Mouse (Mus musculus) heart, embryonic 15.5 days (tissue): Measurements from ENCODE around the gene Wbp2nl. TPM values are rescaled to one million over a fixed set of nuclear protein-coding genes. Genes with fewer than 3 reads are reported as not detected.

Source experiments
- ATAC-seq: fragments of 200-750 bp; cut with Nextera tagmentation; replicated peaks from 2 replicates; pipeline ENCODE4 v1.8.0; 2017; ENCODE audit warnings: low read depth, moderate TSS enrichment; ENCODE audit not compliant: insufficient number of reproducible peaks, insufficient read depth, low FRiP score
- H3K27ac ChIP-seq: fragments of 300-500 bp; sonication (generic); 2 replicates; pipeline ENCODE4 v1.5.1; 2015; ENCODE audit warnings: mild to moderate bottlenecking, inconsistent platforms
- H3K27me3 ChIP-seq: fragments of 300-500 bp; sonication (generic); 2 replicates; pipeline ENCODE4 v1.6.1; 2015; ENCODE audit warnings: inconsistent platforms
- H3K36me3 ChIP-seq: fragments of 300-500 bp; sonication (generic); 2 replicates; pipeline ENCODE4 v1.6.1; 2015; ENCODE audit warnings: mild to moderate bottlenecking, inconsistent platforms
- H3K4me1 ChIP-seq: fragments of 300-500 bp; sonication (generic); replicated peaks from 2 replicates; pipeline ENCODE4 v1.6.1; 2015; ENCODE audit warnings: inconsistent platforms
- H3K4me2 ChIP-seq: fragments of 300-500 bp; sonication (generic); 2 replicates; pipeline ENCODE4 v1.6.1; 2015; ENCODE audit warnings: inconsistent platforms, mild to moderate bottlenecking, moderate library complexity
- H3K4me3 ChIP-seq: fragments of 300-500 bp; sonication (generic); 2 replicates; pipeline ENCODE4 v1.5.1; 2015; ENCODE audit warnings: mild to moderate bottlenecking, inconsistent platforms
- H3K9ac ChIP-seq: fragments of 300-500 bp; sonication (generic); 2 replicates; pipeline ENCODE4 v1.6.1; 2015; ENCODE audit warnings: mild to moderate bottlenecking, inconsistent platforms
- H3K9me3 ChIP-seq: fragments of 300-500 bp; sonication (generic); replicated peaks from 2 replicates; pipeline ENCODE4 v1.6.1; 2016; ENCODE audit warnings: inconsistent platforms
- WGBS: fragments of 180-500 bp; shearing (Covaris S2); methylation state at CpG from one replicate; pipeline ENCODE4 v1.1.7; 2015; ENCODE audit warnings: mixed read lengths; 5-methylcytosine and 5-hydroxymethylcytosine counted together
- polyA plus RNA-seq: library from polyadenylated mRNA; unstranded; fragments of >200 nt; fragmentation: Nextera tagmentation; extraction: Ambion mirVana; gene quantifications from 2 replicates; pipeline ENCODE4 v1.2.1, GENCODE M21; 2015

Gene Wbp2nl
- polyA plus RNA-seq, 1 experiment from 2014 or later, result 0.23 TPM

DNA sequence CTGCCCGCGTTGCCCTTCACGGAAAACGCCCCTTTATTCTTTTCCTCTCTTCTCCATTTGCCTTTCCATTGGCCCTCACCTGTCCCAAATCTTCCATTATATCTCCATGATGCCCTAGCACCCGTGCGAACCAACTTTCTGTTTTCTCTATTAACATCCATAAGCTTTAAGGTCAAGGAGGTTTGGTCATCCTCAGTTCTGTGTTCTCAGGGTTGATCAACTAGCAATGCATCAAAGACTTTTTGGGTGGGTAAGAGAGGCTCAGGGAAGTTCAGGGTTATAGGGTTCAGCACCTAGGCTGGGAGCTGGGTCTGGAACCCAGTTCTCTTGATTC is 24.2 kb upstream of the Wbp2nl start, which contains the start of gene Sept3:
TSS of gene Sept3 (plus strand) at position 301 of the 334 bp plus-strand sequence.
- Histone ChIP-seq H3K4me3 (peak within 1 kb of the TSS; percentile 58), H3K9me3 (no peaks in the 10 kb centered on the region), H3K4me1 (peaks cover 21% of the 10 kb centered on the region), H3K36me3 (no peaks in the 10 kb centered on the region), H3K27ac (no peak within 1 kb of the TSS), H3K27me3 (peaks cover 64% of the 10 kb centered on the region), H3K9ac (peak within 1 kb of the TSS; percentile 49), H3K4me2 (peak within 1 kb of the TSS; percentile 97)
- ATAC-seq, result no peak
- 27% methylated on average over 6 of the region's 6 CpGs for WGBS

DNA sequence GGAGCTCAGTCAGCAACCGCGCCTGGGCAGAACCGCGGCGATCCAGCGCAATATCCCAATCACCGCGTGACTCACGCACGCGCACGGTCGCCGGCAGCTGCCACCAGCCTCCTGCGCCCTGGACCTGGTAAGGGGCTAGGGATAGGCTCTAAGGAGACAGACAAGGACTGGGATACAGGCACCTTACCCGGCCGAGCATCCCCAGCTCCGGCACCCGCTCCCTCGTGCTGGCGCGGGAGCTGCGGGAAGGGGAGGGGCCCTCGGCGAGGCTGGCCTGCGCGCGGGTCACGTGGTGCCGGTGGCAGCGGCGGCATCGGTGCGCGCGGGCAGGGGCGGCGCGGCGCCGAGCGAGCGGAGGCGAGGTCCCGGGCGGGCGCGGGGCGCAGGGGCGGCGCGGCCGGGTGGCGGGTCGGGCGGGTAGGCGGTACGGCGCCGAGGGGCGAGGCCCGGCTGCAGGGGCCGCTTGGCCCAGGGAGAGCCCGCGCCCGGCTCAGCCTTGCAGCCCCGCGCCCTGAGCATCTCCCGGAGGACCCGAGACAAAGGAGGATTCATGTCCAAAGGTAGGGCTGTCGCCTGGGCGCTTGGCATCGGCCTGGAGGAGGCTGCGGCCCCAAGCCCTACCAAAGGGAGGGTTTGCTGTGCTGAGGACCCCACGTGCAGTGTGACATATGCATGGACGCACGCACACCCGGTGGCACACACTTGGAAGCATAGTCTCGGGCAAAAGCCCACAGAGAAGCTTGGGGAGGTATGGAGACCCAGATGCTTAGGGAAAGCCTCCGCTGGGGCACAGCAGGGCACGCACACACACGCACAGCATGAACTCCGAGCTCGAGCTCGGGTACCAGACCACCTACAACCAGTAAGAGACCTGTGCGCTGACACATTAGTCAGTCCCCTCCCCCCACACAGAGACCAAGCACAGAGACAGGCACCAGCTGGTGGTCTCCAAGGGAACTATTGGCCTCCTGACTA is 23.5 kb upstream of the Wbp2nl start:
- peak overlapping the region; percentile 49 for H3K9ac ChIP-seq
- WGBS, result under 1% methylated on average over 85 of the region's 86 CpGs
- peak; percentile 47; the same call in 1 of the 2 replicates for ATAC-seq
- no peak overlapping the region for H3K27ac ChIP-seq
- no peaks in the 10 kb centered on the region for H3K9me3 ChIP-seq
- no peaks in the 10 kb centered on the region for H3K36me3 ChIP-seq
- peak overlapping the region; percentile 58 for H3K4me3 ChIP-seq
- peaks cover 64% of the 10 kb centered on the region for H3K27me3 ChIP-seq
- H3K4me2 ChIP-seq, result peak overlapping the region; percentile 97
- H3K4me1 ChIP-seq, result peaks cover 23% of the 10 kb centered on the region

DNA sequence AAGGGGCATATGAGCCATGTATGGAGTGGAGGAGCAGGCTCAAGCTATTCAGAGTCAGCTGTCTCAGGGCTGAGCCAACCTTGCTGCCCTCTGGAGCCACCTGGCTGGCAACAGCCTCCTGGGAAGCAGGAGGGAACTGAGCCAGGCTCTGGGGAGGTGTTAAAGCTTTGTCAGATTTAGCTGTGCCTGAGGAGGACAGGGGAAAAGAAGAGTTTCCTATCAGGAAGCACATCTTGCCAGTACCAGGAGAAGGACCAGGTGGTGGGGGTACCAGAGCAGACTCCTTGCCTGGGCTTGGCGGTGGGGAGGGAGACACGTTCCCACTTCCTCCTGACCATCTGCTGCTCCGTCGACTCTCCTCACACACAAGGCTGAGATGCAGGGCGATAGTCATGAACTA is 21.2 kb upstream of the Wbp2nl start:
- Histone ChIP-seq H3K27ac (no peak overlapping the region), H3K9ac (no peak overlapping the region), H3K4me3 (no peak overlapping the region), H3K27me3 (peaks cover 50% of the 10 kb centered on the region), H3K9me3 (no peaks in the 10 kb centered on the region), H3K36me3 (no peaks in the 10 kb centered on the region), H3K4me1 (peaks cover 20% of the 10 kb centered on the region), H3K4me2 (no peak overlapping the region)
- WGBS, result 63% methylated on average over 5 of the region's 5 CpGs
- ATAC-seq, result no peak

DNA sequence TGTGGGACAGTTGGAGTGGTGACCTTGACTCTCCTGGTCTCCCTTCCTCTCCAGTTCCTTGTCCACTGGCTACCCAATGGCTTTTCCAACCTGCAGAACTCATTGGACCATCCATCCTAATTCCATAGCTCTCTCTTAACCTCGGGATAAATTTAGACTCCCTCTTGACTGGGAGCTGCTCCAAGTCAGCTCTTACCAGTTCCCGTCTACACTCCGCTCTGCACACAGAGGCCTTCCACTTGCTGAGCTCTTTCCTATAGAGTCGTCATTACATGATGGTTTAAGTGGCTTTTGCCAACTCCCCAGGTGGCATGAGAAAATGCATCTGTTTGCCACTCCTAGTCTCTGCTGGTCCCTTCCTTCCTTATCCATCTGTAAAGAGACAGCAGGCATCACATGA is 18.1 kb upstream of the Wbp2nl start:
- peak; percentile 67 for ATAC-seq
- Histone ChIP-seq H3K4me1 (peaks cover 10% of the 10 kb centered on the region), H3K27me3 (peaks cover 22% of the 10 kb centered on the region), H3K27ac (peak overlapping the region; percentile 60), H3K4me3 (no peak overlapping the region), H3K36me3 (no peaks in the 10 kb centered on the region), H3K9me3 (no peaks in the 10 kb centered on the region), H3K9ac (no peak overlapping the region), H3K4me2 (no peak overlapping the region)
- WGBS, result 40% methylated on average over 4 of the region's 4 CpGs

DNA sequence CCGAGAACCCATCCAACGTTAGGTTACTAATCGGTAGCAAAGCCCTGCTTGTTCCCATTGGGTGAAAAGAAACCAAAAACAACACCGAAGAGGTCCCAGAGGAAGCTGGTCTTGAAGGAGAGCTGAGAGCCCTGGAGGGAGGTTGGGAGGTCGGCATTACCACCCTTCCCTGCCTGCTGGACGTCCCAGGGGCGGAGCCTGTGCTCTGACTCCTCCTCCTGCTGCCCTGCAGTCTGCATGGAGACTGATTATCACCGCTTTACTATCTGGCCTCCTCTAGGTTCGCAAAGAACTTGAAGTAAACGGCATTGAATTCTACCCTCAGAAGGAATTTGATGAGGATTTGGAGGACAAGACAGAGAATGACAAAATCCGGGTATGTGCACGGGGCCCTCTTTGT is 12.6 kb upstream of the Wbp2nl start:
- 50% methylated on average over 12 of the region's 12 CpGs for WGBS
- H3K27me3 ChIP-seq, result no peaks in the 10 kb centered on the region
- ATAC-seq, result no peak
- no peaks in the 10 kb centered on the region for H3K9me3 ChIP-seq
- H3K4me2 ChIP-seq, result no peak overlapping the region
- H3K9ac ChIP-seq, result no peak overlapping the region
- no peak overlapping the region for H3K27ac ChIP-seq
- H3K4me1 ChIP-seq, result no peaks in the 10 kb centered on the region
- H3K4me3 ChIP-seq, result no peak overlapping the region
- no peaks in the 10 kb centered on the region for H3K36me3 ChIP-seq

DNA sequence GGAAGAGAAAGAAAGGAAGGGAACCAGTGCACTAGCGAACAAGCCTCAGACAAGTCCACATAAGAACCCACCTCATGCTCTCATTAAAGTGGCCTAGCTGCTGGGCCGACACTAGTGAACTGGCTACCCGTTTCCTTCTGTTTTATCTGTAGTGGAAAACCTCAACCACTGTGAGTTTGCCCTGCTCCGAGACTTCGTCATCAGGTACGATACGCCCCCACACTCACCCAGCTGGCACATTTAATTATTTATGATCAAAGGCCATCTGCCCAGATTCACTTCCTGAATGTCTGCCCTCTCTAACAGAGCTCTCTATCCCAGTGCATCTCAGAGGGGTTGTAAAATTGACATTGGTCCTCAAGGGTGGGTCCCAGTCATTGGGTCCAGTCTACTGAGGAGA is 8.5 kb upstream of the Wbp2nl start:
- no peak overlapping the region for H3K4me2 ChIP-seq
- H3K4me3 ChIP-seq, result no peak overlapping the region
- H3K27ac ChIP-seq, result no peak overlapping the region
- H3K9ac ChIP-seq, result no peak overlapping the region
- no peaks in the 10 kb centered on the region for H3K27me3 ChIP-seq
- 76% methylated on average over 7 of the region's 7 CpGs for WGBS
- H3K4me1 ChIP-seq, result peaks cover 14% of the 10 kb centered on the region
- no peaks in the 10 kb centered on the region for H3K36me3 ChIP-seq
- ATAC-seq, result no peak
- H3K9me3 ChIP-seq, result no peaks in the 10 kb centered on the region

DNA sequence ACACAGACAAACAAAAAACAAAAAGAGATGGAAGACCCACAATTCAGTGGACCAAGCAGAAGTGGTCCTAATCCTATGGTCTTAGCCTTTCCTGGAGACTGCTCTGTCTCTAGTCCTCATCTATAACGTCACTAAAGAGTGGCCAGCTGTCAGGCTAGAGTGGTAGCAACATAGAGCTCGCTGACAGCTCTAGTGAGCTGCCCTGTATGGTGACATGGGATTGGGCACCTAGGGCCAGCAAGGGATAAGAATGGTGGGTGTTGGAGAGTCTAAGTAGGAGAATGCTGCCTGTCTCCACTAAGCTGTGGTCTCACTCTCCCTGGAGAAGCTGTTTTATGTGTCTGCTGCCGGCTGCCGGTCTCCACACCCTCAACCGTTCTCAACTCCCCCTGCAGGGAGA is 5.9 kb upstream of the Wbp2nl start:
- Histone ChIP-seq H3K4me1 (peaks cover 14% of the 10 kb centered on the region), H3K4me2 (peak overlapping the region; percentile 49), H3K4me3 (no peak overlapping the region), H3K9me3 (no peaks in the 10 kb centered on the region), H3K9ac (no peak overlapping the region), H3K36me3 (no peaks in the 10 kb centered on the region), H3K27ac (no peak overlapping the region), H3K27me3 (no peaks in the 10 kb centered on the region)
- WGBS, result 21% methylated on average over 5 of the region's 5 CpGs
- peak; percentile 14; the same call in 1 of the 2 replicates for ATAC-seq

DNA sequence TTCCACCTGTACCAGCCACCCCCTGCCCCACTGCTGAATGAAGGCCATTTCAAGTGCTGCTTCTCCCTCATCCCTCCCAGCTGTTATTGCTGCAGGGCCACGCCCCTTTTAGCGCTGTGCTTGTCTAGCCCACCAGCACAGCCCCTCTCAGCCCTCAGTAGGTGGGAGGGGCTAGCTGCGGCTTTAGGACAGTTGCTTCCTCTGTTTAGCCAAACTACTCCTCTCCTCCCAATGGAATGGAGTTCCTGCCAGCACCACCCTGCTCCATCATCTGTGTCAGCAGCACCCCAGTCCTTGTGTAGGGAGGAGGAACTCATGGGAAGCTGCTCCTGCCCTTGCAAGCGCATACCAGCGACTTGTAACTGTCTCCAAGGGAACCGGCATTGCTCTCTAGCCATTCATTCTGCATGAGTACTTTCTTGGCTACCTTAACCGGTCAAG is 5.5 kb upstream of the Wbp2nl start:
- 11% methylated on average over 7 of the region's 7 CpGs for WGBS
- Histone ChIP-seq H3K4me3 (0 out of 2 replicates have a peak overlapping the region, but pooled peaks have one; percentile 7), H3K27me3 (no peaks in the 10 kb centered on the region), H3K4me2 (peak overlapping the region; percentile 49), H3K9ac (no peak overlapping the region), H3K36me3 (no peaks in the 10 kb centered on the region), H3K4me1 (peaks cover 14% of the 10 kb centered on the region), H3K27ac (no peak overlapping the region), H3K9me3 (no peaks in the 10 kb centered on the region)
- ATAC-seq, result 0 out of 2 replicates have a peak, but pooled peaks have one; percentile 35

DNA sequence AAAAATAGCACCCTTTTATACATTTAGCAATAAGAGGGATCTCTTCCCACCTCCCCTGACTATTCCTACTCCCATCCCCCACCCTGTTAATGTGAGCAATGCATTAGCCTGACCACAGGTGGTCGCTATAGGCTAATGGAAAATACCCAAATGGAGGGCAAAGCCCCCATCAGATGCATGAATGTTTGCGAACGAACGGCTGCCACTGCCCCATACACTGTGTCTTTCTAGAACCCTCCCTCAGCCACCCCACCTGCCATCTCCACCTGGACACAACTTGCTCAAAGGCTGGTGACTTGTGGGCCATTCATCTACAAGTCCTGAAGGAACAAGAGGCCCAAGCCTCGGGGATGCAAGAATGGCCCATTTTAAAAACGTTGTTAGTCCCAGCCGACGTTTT is 4.7 kb upstream of the Wbp2nl start:
- Histone ChIP-seq H3K9me3 (no peaks in the 10 kb centered on the region), H3K4me2 (no peak overlapping the region), H3K27me3 (no peaks in the 10 kb centered on the region), H3K4me3 (no peak overlapping the region), H3K4me1 (peaks cover 18% of the 10 kb centered on the region), H3K9ac (no peak overlapping the region), H3K36me3 (no peaks in the 10 kb centered on the region), H3K27ac (no peak overlapping the region)
- ATAC-seq, result no peak
- WGBS, result 46% methylated on average over 8 of the region's 8 CpGs

DNA sequence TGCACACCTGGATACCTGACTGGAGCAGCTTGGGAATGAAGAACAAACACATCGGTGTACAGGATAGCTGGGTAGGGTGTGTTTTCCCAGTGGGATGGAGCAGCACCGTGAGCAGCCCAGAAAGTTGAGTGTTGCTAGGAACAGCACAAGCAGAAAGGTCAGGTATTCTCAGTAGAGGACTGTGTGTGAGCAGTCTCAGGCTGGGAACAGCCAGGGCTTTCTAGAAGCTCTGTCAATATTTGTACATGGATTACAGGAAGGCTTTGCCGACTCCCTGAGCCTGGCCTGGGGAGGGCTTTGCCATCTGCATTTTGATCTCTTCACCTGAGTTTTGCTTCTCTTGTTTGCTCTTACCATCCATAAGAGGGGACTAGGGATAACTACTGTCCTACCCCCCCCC is 8.4 kb downstream of the Wbp2nl start:
- H3K27me3 ChIP-seq, result no peaks in the 10 kb centered on the region
- 77% methylated on average over 3 of the region's 3 CpGs for WGBS
- H3K4me1 ChIP-seq, result no peaks in the 10 kb centered on the region
- H3K4me2 ChIP-seq, result no peak overlapping the region
- H3K4me3 ChIP-seq, result no peak overlapping the region
- H3K36me3 ChIP-seq, result no peaks in the 10 kb centered on the region
- ATAC-seq, result no peak
- H3K9ac ChIP-seq, result no peak overlapping the region
- no peaks in the 10 kb centered on the region for H3K9me3 ChIP-seq
- H3K27ac ChIP-seq, result no peak overlapping the region

DNA sequence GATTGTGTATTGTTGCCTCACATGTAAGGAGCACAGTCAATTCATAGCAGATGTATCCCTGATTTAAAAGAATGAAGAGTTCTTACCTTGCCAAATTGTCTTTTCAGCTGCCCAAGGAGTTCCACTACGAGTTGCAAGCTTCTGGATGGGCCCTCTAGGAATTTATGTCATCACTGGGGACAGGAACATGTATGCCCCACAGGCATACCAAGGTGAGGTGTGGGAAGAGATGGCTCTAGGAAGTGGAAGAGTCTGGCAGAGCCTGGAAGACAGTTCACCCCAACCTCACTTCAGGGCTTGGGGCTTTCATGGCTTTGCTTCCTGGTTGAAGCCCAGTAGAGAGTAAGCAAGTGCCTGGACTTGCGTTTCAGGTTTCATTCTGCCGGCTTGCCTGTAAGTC is 9.7 kb downstream of the Wbp2nl start:
- H3K27ac ChIP-seq, result no peak overlapping the region
- no peaks in the 10 kb centered on the region for H3K27me3 ChIP-seq
- no peak overlapping the region for H3K4me2 ChIP-seq
- 76% methylated on average over 3 of the region's 3 CpGs for WGBS
- no peaks in the 10 kb centered on the region for H3K9me3 ChIP-seq
- no peaks in the 10 kb centered on the region for H3K36me3 ChIP-seq
- no peak overlapping the region for H3K4me3 ChIP-seq
- no peak overlapping the region for H3K9ac ChIP-seq
- no peaks in the 10 kb centered on the region for H3K4me1 ChIP-seq
- no peak for ATAC-seq

DNA sequence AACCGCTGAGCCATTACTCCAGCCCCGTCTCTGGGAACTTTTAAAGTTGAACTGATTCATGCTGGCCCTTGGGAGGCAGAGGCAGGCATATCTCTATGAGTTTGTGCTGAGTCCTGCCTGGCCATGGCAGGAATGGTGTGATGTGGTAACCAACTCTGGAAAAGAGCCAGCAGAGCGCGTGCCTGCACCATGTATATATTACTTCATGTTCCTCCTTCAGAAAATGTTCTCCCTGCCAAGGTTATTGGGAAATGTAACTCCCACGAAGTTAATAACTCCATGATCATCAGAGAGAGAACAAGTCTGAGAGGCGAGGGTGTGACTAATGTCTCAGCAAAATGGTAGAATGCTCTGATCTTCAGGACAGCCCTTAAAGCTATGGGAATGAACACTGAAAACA is 19.1 kb downstream of the Wbp2nl start:
- no peak overlapping the region for H3K4me3 ChIP-seq
- no peaks in the 10 kb centered on the region for H3K27me3 ChIP-seq
- no peaks in the 10 kb centered on the region for H3K4me1 ChIP-seq
- H3K4me2 ChIP-seq, result no peak overlapping the region
- ATAC-seq, result no peak
- no peak overlapping the region for H3K9ac ChIP-seq
- H3K27ac ChIP-seq, result no peak overlapping the region
- WGBS, result 81% methylated on average over 6 of the region's 6 CpGs
- no peaks in the 10 kb centered on the region for H3K9me3 ChIP-seq
- H3K36me3 ChIP-seq, result no peaks in the 10 kb centered on the region
